Comparison of ENCODE assay signal across 10 mouse cellular contexts in the genomic region with DNA sequence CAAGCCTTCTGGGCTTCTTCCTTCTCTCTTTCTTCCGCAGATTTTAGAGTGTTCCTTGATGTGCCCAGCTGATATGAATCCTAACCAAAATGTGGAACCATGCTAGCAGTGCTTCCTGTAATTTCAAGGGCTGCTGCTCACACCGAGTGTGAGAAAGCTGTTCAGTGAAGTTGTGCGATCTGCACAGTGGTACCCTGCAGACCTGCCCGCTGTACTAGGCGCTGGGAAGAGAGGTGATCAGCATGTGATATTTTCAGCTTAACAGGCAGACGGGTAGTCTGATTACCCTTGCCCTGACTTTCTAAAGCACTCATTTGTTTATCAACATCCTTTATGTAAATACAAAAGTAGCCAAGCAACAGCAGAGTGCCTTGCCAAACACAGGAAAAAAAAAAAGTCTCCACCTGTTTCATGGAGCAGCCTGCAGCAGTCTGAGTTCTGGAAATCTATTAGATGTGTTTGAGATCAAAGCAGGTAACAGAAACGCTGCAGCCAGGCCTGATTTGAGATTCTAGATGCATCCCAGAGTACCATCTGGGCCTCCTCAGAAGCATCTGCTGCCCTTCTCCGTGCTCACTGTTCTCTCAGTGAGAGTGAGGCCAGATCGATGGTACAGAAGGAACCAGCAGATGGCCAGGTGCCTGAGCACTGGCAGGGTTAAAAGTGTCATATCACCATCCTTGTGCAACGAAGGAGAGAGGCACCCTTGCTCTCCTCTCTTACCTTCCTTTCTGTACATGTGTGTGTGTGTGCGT.
DNase-seq lines count a peak whose midpoint lies in the region; ATAC-seq and TF ChIP-seq lines count a peak whose summit lies in the region.
"Had no signal": no experiment of that assay in that cellular context is flagged by ENCODE, and none has a peak within 500 bp of the region (broad histone marks: within the 10 kb centered on the region; RNA-seq: fewer than 3 reads in every experiment).

No protein-coding gene starts in this region.

- no peak overlapping the region for H3K4me3 ChIP-seq in heart, embryonic 13.5 days
- no peak overlapping the region for H3K4me3 ChIP-seq in embryonic facial prominence, embryonic 10.5 days
- H3K4me3 ChIP-seq in neural tube, embryonic 14.5 days (ENCODE audit: low read depth, low read length), result no peak overlapping the region
- H3K4me3 ChIP-seq in gastrocnemius, adult 2 months, result no peak overlapping the region
- H3K4me3 ChIP-seq: intestine, embryonic 15.5 days; myocyte had no signal

- no peak overlapping the region for H3K27ac ChIP-seq in heart, embryonic 13.5 days (replicated peaks)
- peak overlapping the region; percentile 30; the same call in 1 of the 2 replicates for H3K27ac ChIP-seq in embryonic facial prominence, embryonic 10.5 days (replicated peaks)
- 0 out of 2 replicates have a peak overlapping the region, but pooled peaks have one; percentile 36 for H3K27ac ChIP-seq in neural tube, embryonic 14.5 days (ENCODE audit: low read depth, low read length)
- no peak overlapping the region for H3K27ac ChIP-seq in gastrocnemius, adult 2 months
- H3K27ac ChIP-seq: intestine, embryonic 15.5 days had no signal

- DNase-seq in heart, adult 18-20 months, result no peak
- peak; percentile 13 for DNase-seq in embryonic facial prominence, embryonic 10.5 days (ENCODE audit: low spot score)
- peak; percentile 57 for DNase-seq in layer of hippocampus, adult 9-10 months (ENCODE audit: low spot score)
- DNase-seq in gastrocnemius, adult 2 months, result no peak
- DNase-seq in urinary bladder, postnatal 14 days (ENCODE audit: low spot score), result no peak
- no peak for DNase-seq in spleen, postnatal 10 days (ENCODE audit: low spot score in 2 of 2)

- no peak for TF ChIP-seq CTCF in gastrocnemius, adult 2 months (IDR thresholded peaks at IDR 0.05)

- H3K4me1 ChIP-seq in heart, embryonic 13.5 days, result peaks cover 15% of the 10 kb centered on the region
- H3K4me1 ChIP-seq in embryonic facial prominence, embryonic 10.5 days, result peaks cover 24% of the 10 kb centered on the region
- H3K4me1 ChIP-seq in neural tube, embryonic 14.5 days (ENCODE audit: control insufficient read depth, insufficient read depth, low read length), result peaks cover 10% of the 10 kb centered on the region; the same call in 1 of the 2 replicates
- H3K4me1 ChIP-seq: intestine, embryonic 15.5 days had no signal

- no peaks in the 10 kb centered on the region for H3K9me3 ChIP-seq in heart, embryonic 13.5 days
- no peaks in the 10 kb centered on the region for H3K9me3 ChIP-seq in embryonic facial prominence, embryonic 10.5 days
- no peaks in the 10 kb centered on the region for H3K9me3 ChIP-seq in neural tube, embryonic 14.5 days (ENCODE audit: control insufficient read depth, low read length)
- H3K9me3 ChIP-seq: intestine, embryonic 15.5 days had no signal

- WGBS in heart, embryonic 13.5 days, result 30% methylated on average over 11 of the region's 11 CpGs
- 46% methylated on average over 11 of the region's 11 CpGs for WGBS in embryonic facial prominence, embryonic 10.5 days
- 30% methylated on average over 11 of the region's 11 CpGs for WGBS in neural tube, embryonic 14.5 days

- peak overlapping the region; percentile 18 for H3K4me2 ChIP-seq in heart, embryonic 13.5 days
- H3K4me2 ChIP-seq in neural tube, embryonic 14.5 days (ENCODE audit: low read depth, low read length), result no peak overlapping the region
- H3K4me2 ChIP-seq: intestine, embryonic 15.5 days had no signal

- no peak for ATAC-seq in heart, embryonic 13.5 days (ENCODE audit: extremely low read depth, insufficient number of reproducible peaks, low FRiP score, low TSS enrichment)
- peak; percentile 58; the same call in 1 of the 2 replicates for ATAC-seq in neural tube, embryonic 14.5 days (ENCODE audit: low read depth)
- ATAC-seq: intestine, embryonic 15.5 days had no signal

- intact Hi-C loops in gastrocnemius, adult 2 months (cut with DNase I), result no loop called here

- H3K36me3 ChIP-seq in heart, embryonic 13.5 days, result no peaks in the 10 kb centered on the region
- no peaks in the 10 kb centered on the region for H3K36me3 ChIP-seq in embryonic facial prominence, embryonic 10.5 days (replicated peaks)
- H3K36me3 ChIP-seq in neural tube, embryonic 14.5 days (ENCODE audit: control insufficient read depth, insufficient read depth, low read length), result no peaks in the 10 kb centered on the region
- H3K36me3 ChIP-seq: intestine, embryonic 15.5 days had no signal

- no peaks in the 10 kb centered on the region for H3K27me3 ChIP-seq in heart, embryonic 13.5 days (replicated peaks)
- H3K27me3 ChIP-seq in embryonic facial prominence, embryonic 10.5 days (replicated peaks; ENCODE audit: low read depth, poor library complexity, severe bottlenecking), result no peaks in the 10 kb centered on the region
- no peaks in the 10 kb centered on the region for H3K27me3 ChIP-seq in neural tube, embryonic 14.5 days (ENCODE audit: control insufficient read depth, insufficient read depth, low read length)
- H3K27me3 ChIP-seq: intestine, embryonic 15.5 days had no signal

- H3K9ac ChIP-seq in heart, embryonic 13.5 days, result no peak overlapping the region
- no peak overlapping the region for H3K9ac ChIP-seq in neural tube, embryonic 14.5 days (replicated peaks; ENCODE audit: low read depth, low read length)
- H3K9ac ChIP-seq: intestine, embryonic 15.5 days had no signal

Comparison
In these comparisons a context has a peak if more than half of its experiments do, and no peak if none do; other contexts are left out.
1. H3K27ac ChIP-seq: peak in embryonic facial prominence, embryonic 10.5 days (single experiment) and neural tube, embryonic 14.5 days (single experiment); none in heart, embryonic 13.5 days (single experiment) and gastrocnemius, adult 2 months (single experiment).
2. DNase-seq: peak in embryonic facial prominence, embryonic 10.5 days (single experiment) and layer of hippocampus, adult 9-10 months (single experiment); none in heart, adult 18-20 months (0 of 2), gastrocnemius, adult 2 months (single experiment), urinary bladder, postnatal 14 days (single experiment) and spleen, postnatal 10 days (0 of 2).